Mouse (Mus musculus): ENCODE results near the gene Spon1. TPM values are rescaled to one million over a fixed set of nuclear protein-coding genes. Genes with fewer than 3 reads are reported as not detected.

Gene Spon1
- polyA plus RNA-seq, 1 experiment from 2014 or later: 79.7 TPM

DNA sequence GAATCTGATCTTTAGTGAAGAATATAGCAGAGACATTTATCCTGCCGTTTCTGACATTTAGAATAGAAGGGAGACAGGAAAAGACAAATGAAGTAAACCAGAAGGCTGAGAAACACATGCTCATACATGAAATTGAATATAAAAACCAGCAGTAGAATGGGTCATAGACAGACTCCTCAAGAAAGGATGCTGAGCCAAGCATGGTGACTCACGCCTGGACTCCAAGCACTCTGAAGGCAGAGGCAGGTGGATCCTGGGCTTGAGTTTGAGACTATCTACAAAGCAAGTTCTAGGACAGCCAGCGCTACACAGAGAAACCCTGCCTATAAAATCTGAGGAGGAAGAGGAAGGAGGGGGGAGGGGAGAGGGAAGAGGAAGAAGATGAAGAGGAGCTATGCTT, 324.4 kb downstream of the Spon1 start:
- H3K27me3 ChIP-seq (ENCODE audit: control insufficient read depth, insufficient read depth, low read length): no peaks in the 10 kb centered on the region
- H3K4me2 ChIP-seq (ENCODE audit: low read length): no peak overlapping the region
- H3K9ac ChIP-seq (ENCODE audit: low read length): no peak overlapping the region
- H3K4me3 ChIP-seq (ENCODE audit: control insufficient read depth in 1 of 2, insufficient read depth in 1 of 2, low read depth in 1 of 2, low read length in 2 of 2): no peak overlapping the region
- H3K36me3 ChIP-seq (ENCODE audit: control insufficient read depth, insufficient read depth, low read length): no peaks in the 10 kb centered on the region
- WGBS: 73% methylated on average over 3 of the region's 3 CpGs
- no peak overlapping the region for H3K27ac ChIP-seq (replicated peaks in 1 of 2; ENCODE audit: control insufficient read depth in 1 of 2, insufficient read depth in 1 of 2, low read depth in 2 of 2, low read length in 2 of 2)
- no peaks in the 10 kb centered on the region for H3K9me3 ChIP-seq (ENCODE audit: control insufficient read depth, low read length)
- no peak for ATAC-seq (ENCODE audit: insufficient number of reproducible peaks, insufficient read depth, low FRiP score, low read depth)
- peaks cover 31 to 70% of the 10 kb centered on the region in 2 experiments for H3K4me1 ChIP-seq (ENCODE audit: control insufficient read depth in 2 of 2, insufficient read depth in 2 of 2, low read length in 2 of 2)

DNA sequence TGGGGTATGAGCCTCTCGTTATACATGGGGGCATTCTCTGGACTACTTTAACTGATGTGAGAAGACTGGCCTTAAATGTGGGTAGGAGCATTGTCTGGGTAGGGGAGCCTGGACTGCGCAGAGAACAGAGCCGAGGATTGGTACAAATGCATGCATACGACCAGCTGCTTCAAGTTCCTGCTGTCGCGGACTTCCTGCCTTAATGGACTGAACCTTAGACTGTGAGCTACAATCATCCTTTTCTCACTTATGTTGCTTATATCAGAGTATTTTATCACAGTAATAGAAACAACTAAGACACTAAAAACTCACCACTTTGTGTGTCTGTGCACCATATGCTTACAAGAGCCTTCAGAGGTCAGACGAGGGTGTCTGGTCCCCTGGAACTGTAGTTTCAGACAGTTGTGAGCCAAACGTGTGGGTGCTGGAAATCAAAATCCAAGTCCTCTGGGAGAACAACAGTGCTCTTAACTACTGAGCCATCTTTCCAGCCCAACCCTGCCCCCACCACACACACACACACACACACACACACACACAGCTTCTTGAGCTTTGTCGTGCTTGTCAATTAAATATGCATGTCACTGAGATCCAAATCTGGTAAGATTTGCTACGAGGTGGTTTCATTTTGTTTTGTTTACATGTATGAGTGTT, 325.2 kb downstream of the Spon1 start:
- no peaks in the 10 kb centered on the region for H3K36me3 ChIP-seq (ENCODE audit: control insufficient read depth, insufficient read depth, low read length)
- H3K4me2 ChIP-seq (ENCODE audit: low read length): no peak overlapping the region
- H3K4me1 ChIP-seq (ENCODE audit: control insufficient read depth in 2 of 2, insufficient read depth in 2 of 2, low read length in 2 of 2): peaks cover 33 to 78% of the 10 kb centered on the region in 2 experiments
- no peak overlapping the region for H3K9ac ChIP-seq (ENCODE audit: low read length)
- no peaks in the 10 kb centered on the region for H3K27me3 ChIP-seq (ENCODE audit: control insufficient read depth, insufficient read depth, low read length)
- WGBS: 73% methylated on average over 10 of the region's 10 CpGs
- no peak overlapping the region for H3K4me3 ChIP-seq (ENCODE audit: control insufficient read depth in 1 of 2, insufficient read depth in 1 of 2, low read depth in 1 of 2, low read length in 2 of 2)
- no peaks in the 10 kb centered on the region for H3K9me3 ChIP-seq (ENCODE audit: control insufficient read depth, low read length)
- no peak overlapping the region for H3K27ac ChIP-seq (replicated peaks in 1 of 2; ENCODE audit: control insufficient read depth in 1 of 2, insufficient read depth in 1 of 2, low read depth in 2 of 2, low read length in 2 of 2)
- ATAC-seq (ENCODE audit: insufficient number of reproducible peaks, insufficient read depth, low FRiP score, low read depth): no peak

All from heart, embryonic 14.5 days (tissue).